In the genomic region with DNA sequence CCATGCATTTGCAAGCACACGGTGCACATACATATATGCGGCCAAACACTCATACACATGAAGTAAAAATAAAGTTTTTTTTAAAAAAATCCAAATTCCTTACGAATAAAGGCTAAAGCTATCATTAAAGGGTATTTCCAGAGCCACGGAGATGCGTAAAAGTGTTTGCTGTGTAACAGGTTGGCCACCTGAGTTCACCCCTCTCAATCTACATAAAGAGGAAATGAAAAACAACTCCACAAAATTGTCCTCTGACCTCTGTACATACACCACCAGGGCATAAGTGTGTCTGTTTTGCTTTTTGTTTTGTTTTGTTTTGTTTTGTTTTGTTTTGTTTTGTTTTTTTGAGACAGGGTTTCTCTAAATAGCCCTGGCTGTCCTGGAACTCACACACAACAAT, we compare ENCODE assay signal across 29 mouse cellular contexts.
"Had no signal": no experiment of that assay in that cellular context is flagged by ENCODE, and none has a peak within 500 bp of the region (broad histone marks: within the 10 kb centered on the region; RNA-seq: fewer than 3 reads in every experiment).

No protein-coding gene starts in this region.

- H3K27ac ChIP-seq: heart, embryonic 10.5 days; heart, embryonic 13.5 days; heart, embryonic 15.5 days; hindbrain, embryonic 10.5 days; hindbrain, embryonic 12.5 days; hindbrain, embryonic 13.5 days; hindbrain, embryonic 14.5 days; hindbrain, embryonic 15.5 days; hindbrain, postnatal 0 days; intestine, embryonic 15.5 days; kidney, embryonic 15.5 days; kidney, postnatal 0 days; layer of hippocampus, adult 2 months had no signal

- H3K36me3 ChIP-seq: intestine, embryonic 15.5 days; kidney, embryonic 15.5 days had no signal

- H3K27me3 ChIP-seq: hindbrain, embryonic 15.5 days had no signal

- H3K9me3 ChIP-seq: heart, embryonic 10.5 days; heart, embryonic 12.5 days; heart, embryonic 13.5 days; heart, embryonic 15.5 days; hindbrain, embryonic 12.5 days; hindbrain, embryonic 13.5 days; hindbrain, embryonic 15.5 days; intestine, embryonic 15.5 days; kidney, embryonic 15.5 days had no signal

- H3K4me3 ChIP-seq: heart, embryonic 10.5 days; heart, embryonic 12.5 days; heart, embryonic 13.5 days; heart, embryonic 15.5 days; hindbrain, embryonic 10.5 days; hindbrain, embryonic 12.5 days; hindbrain, embryonic 13.5 days; hindbrain, embryonic 15.5 days; intestine, embryonic 15.5 days; kidney, embryonic 15.5 days; layer of hippocampus, adult 2 months had no signal

- DNase-seq: heart, postnatal 10 days; heart, postnatal 14 days; heart, postnatal 36 days; heart, postnatal 4 days; kidney, adult 11 months; kidney, adult 18-20 months; kidney, adult 2 months; kidney, adult 8-10 months; kidney, adult 9 months; kidney, postnatal 14 days; kidney, postnatal 25 days; kidney, postnatal 36 days; kidney, postnatal 4 days; layer of hippocampus, adult 9-11 months; layer of hippocampus, postnatal 36 days had no signal
